Mouse (Mus musculus) ES-Bruce4 (cell line): ENCODE measurements around the gene Tmem151b.

Source experiments
- CTCF ChIP-seq: IDR thresholded peaks from one replicate; pipeline ENCODE4 v1.8.1; 2011; ENCODE audit warnings: low read depth, low read length
- EP300 ChIP-seq: IDR thresholded peaks from 2 replicates; pipeline ENCODE4 v1.6.1; 2011; ENCODE audit warnings: low read depth, low read length; ENCODE audit not compliant: insufficient read depth

DNA sequence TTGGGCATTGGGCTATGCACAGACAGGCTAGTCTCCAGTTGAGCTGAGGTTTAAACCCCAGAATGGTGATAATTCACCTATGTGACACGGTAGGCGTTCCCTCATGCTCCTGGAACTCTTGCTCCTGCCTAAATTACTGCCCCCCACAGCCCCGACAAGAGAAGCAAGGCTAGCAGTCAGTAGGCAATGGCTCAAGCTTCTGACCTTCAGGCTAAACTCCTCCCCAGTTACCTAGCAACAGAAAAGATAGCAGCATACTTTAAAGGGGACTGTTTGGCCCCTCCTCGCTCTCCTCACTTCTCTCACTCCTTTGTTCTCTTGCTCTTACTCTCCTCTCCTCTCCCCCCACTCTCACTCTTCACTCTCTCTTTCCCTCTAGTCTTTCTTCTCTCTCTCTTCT, 48.5 kb downstream of the Tmem151b start:
- TF ChIP-seq CTCF (no peak), EP300 (no peak)
